11 mouse cellular contexts compared by ENCODE assay signal in the genomic region with DNA sequence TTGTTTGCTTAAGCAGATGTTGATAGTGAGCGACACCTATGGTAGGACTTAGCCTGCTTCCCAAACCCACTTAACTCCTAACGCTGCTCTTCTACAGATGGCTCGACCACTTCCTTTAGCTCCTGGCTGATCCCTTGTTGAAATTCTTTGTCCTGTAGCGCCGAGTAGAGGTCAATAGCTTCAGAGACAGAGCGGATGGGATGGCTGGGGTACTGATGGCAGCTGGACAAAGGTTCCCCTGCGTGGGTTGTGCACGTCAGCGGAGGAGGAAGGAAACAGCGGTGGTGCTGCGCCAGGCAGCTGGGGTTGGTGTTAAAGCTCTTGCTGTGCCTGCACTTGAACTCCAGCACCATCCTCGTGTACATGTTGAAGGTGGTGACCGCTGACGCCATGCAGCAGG. TPM values are rescaled to one million over a fixed set of nuclear protein-coding genes. Genes with fewer than 3 reads are reported as not detected.
DNase-seq lines count a peak whose midpoint lies in the region; ATAC-seq and TF ChIP-seq lines count a peak whose summit lies in the region.
"Had no signal": no experiment of that assay in that cellular context is flagged by ENCODE, and none has a peak within 500 bp of the region (broad histone marks: within the 10 kb centered on the region; RNA-seq: fewer than 3 reads in every experiment).

No protein-coding gene starts in this region.

- peaks cover 4% of the 10 kb centered on the region; the same call in 1 of the 2 replicates for H3K36me3 ChIP-seq in E14TG2a.4 (ENCODE audit: insufficient read depth, low read length)
- peaks cover 57% of the 10 kb centered on the region for H3K36me3 ChIP-seq in liver, embryonic 12.5 days

- peak overlapping the region; percentile 41 for H3K4me3 ChIP-seq in E14TG2a.4 (replicated peaks; ENCODE audit: low read length)
- H3K4me3 ChIP-seq in liver, embryonic 12.5 days, result no peak overlapping the region
- H3K4me3 ChIP-seq: erythroblast, embryonic 14.5 days had no signal

- 0 out of 2 replicates have a peak, but pooled peaks have one; percentile 17 for ATAC-seq in liver, embryonic 12.5 days
- ATAC-seq in monocyte, adult 5-6 weeks (replicated peaks; ENCODE audit: insufficient number of reproducible peaks, low FRiP score, low TSS enrichment, poor library complexity, severe bottlenecking), result 0 out of 2 replicates have a peak, but pooled peaks have one; percentile 18

- no peak overlapping the region for H3K4me2 ChIP-seq in liver, embryonic 12.5 days

- no peak overlapping the region for H3K9ac ChIP-seq in liver, embryonic 12.5 days

- TF ChIP-seq CTCF in E14TG2a.4 (conservative IDR thresholded peaks at IDR 0.05; ENCODE audit: low read length), result no peak

- DNase-seq in T-cell, adult 2 months (ENCODE audit: low spot score), result peak; percentile 23
- no peak for DNase-seq in cerebellum, adult 8-10 months
- DNase-seq in ovary, postnatal 14 days (ENCODE audit: low spot score), result no peak
- no peak for DNase-seq in testis, postnatal 10 days (ENCODE audit: low spot score)
- DNase-seq: cerebellum, postnatal 25 days; right cerebral cortex, postnatal 4 days had no signal

- H3K9me3 ChIP-seq in E14TG2a.4 (ENCODE audit: low read length), result no peaks in the 10 kb centered on the region
- H3K9me3 ChIP-seq in liver, embryonic 12.5 days (replicated peaks), result no peaks in the 10 kb centered on the region

- no peak overlapping the region for H3K27ac ChIP-seq in liver, embryonic 12.5 days

- WGBS in liver, embryonic 12.5 days (ENCODE audit: insufficient replicate concordance), result 38% methylated on average over 14 of the region's 14 CpGs

- peaks cover 31% of the 10 kb centered on the region for H3K27me3 ChIP-seq in E14TG2a.4 (ENCODE audit: insufficient read depth, low read length)
- no peaks in the 10 kb centered on the region for H3K27me3 ChIP-seq in liver, embryonic 12.5 days (replicated peaks)

- H3K4me1 ChIP-seq in E14TG2a.4 (replicated peaks; ENCODE audit: low read depth, low read length), result peaks cover 44% of the 10 kb centered on the region
- peaks cover 19% of the 10 kb centered on the region for H3K4me1 ChIP-seq in liver, embryonic 12.5 days

RNA-seq across cellular contexts. Expression of a gene that starts 16.8 kb away (rescaled TPM):
- 0.10 and 0.32 TPM in 2 replicates for polyA plus RNA-seq in liver, embryonic 12.5 days (2016; fragmentation: Nextera tagmentation; extraction: Ambion mirVana)
- 0.29 to 0.75 TPM in 2 of 3 replicates, not detected in the other for total RNA-seq in monocyte, adult 5-6 weeks (2017)
- total RNA-seq: layer of hippocampus, adult 18-20 months had no signal
- polyA plus RNA-seq: erythroblast, embryonic 14.5 days had no signal

RNA-seq across cellular contexts. Expression of a gene that starts 39.5 kb away (rescaled TPM):
- polyA plus RNA-seq in liver, embryonic 12.5 days (2016; fragmentation: Nextera tagmentation; extraction: Ambion mirVana), result 116 and 120 TPM in 2 replicates
- total RNA-seq in monocyte, adult 5-6 weeks (2017), result 1.1 to 4.2 TPM (median 1.6 TPM) in 3 replicates

RNA-seq across cellular contexts. Expression of a gene that starts 39.5 kb away (rescaled TPM):
- polyA plus RNA-seq in liver, embryonic 12.5 days (2016; fragmentation: Nextera tagmentation; extraction: Ambion mirVana), result 36.3 and 37.5 TPM in 2 replicates
- 0.86 to 3.1 TPM (median 1.3 TPM) in 3 replicates for total RNA-seq in monocyte, adult 5-6 weeks (2017)
